Comparison of ENCODE assay signal across 11 mouse cellular contexts in the genomic region with DNA sequence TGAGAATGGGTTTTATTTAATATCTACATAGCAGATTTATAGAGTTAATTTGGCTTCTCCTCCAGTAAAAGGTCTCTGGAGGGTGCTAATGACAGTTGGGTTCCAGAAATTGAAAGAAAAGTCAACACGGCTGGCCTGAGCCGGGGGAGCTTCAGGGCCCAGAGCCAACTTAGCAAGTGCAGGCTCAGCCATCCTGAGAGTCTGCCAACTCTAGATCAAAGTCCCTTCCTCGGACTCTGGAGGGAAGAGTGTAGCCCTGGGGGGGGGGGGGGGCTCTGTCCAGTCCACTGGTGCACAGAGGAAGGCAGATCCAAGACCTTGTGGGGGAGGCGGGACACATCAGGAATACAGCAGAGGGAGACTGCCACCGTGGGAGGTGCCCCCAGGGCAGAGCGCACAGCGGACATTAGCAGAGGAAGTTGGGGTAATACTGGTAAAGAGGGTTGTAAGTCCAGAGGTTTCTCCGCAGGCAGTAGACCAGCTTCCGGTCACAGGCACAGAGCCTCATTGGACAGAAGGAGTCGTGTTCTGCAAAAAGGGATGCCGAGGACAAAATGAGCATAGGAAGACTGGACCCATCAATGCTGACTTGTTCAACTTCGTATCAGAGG. TPM values are rescaled to one million over a fixed set of nuclear protein-coding genes. Genes with fewer than 3 reads are reported as not detected.
DNase-seq lines count a peak whose midpoint lies in the region; ATAC-seq lines count a peak whose summit lies in the region.
"Had no signal": no experiment of that assay in that cellular context is flagged by ENCODE, and none has a peak within 500 bp of the region (broad histone marks: within the 10 kb centered on the region; RNA-seq: fewer than 3 reads in every experiment).

No protein-coding gene starts in this region.

- H3K9ac ChIP-seq in hindbrain, embryonic 15.5 days: no peak overlapping the region
- H3K9ac ChIP-seq in hindbrain, embryonic 12.5 days: no peak overlapping the region
- no peak overlapping the region for H3K9ac ChIP-seq in forebrain, embryonic 13.5 days
- H3K9ac ChIP-seq: forebrain, embryonic 15.5 days had no signal

- no peaks in the 10 kb centered on the region for H3K27me3 ChIP-seq in hindbrain, embryonic 15.5 days
- no peaks in the 10 kb centered on the region for H3K27me3 ChIP-seq in hindbrain, embryonic 12.5 days
- no peaks in the 10 kb centered on the region for H3K27me3 ChIP-seq in forebrain, embryonic 13.5 days
- H3K27me3 ChIP-seq: forebrain, embryonic 15.5 days had no signal

- WGBS in hindbrain, embryonic 15.5 days: 57% methylated on average over 12 of the region's 12 CpGs
- WGBS in hindbrain, embryonic 12.5 days: 71% methylated on average over 12 of the region's 12 CpGs
- WGBS in forebrain, embryonic 13.5 days: 86% methylated on average over 12 of the region's 12 CpGs

- no peaks in the 10 kb centered on the region for H3K36me3 ChIP-seq in hindbrain, embryonic 15.5 days
- H3K36me3 ChIP-seq in hindbrain, embryonic 12.5 days: no peaks in the 10 kb centered on the region
- no peaks in the 10 kb centered on the region for H3K36me3 ChIP-seq in forebrain, embryonic 13.5 days (ENCODE audit: poor library complexity, severe bottlenecking)
- H3K36me3 ChIP-seq: forebrain, embryonic 15.5 days had no signal

- DNase-seq in adrenal gland, postnatal 36 days: peak; percentile 34 to 51
- no peak for DNase-seq in adrenal gland, adult 18-20 months (ENCODE audit: low spot score in 2 of 2)
- DNase-seq in brain, adult 2 months (ENCODE audit: low read depth, low spot score): peak; percentile 33
- peak; percentile 85 for DNase-seq in kidney, postnatal 10 days
- DNase-seq in layer of hippocampus, postnatal 14 days (ENCODE audit: low spot score in 2 of 2): no peak

- H3K4me3 ChIP-seq in hindbrain, embryonic 15.5 days: no peak overlapping the region
- H3K4me3 ChIP-seq in hindbrain, embryonic 12.5 days: no peak overlapping the region
- H3K4me3 ChIP-seq in forebrain, embryonic 13.5 days: no peak overlapping the region
- H3K4me3 ChIP-seq: forebrain, embryonic 15.5 days had no signal

- peak; percentile 51; the same call in 1 of the 2 replicates for ATAC-seq in hindbrain, embryonic 15.5 days (ENCODE audit: low FRiP score, low read depth)
- no peak for ATAC-seq in hindbrain, embryonic 12.5 days (ENCODE audit: low FRiP score)
- no peak for ATAC-seq in forebrain, embryonic 13.5 days
- ATAC-seq: forebrain, embryonic 15.5 days had no signal

- H3K4me2 ChIP-seq in hindbrain, embryonic 15.5 days: 0 out of 2 replicates have a peak overlapping the region, but pooled peaks have one; percentile 3
- no peak overlapping the region for H3K4me2 ChIP-seq in hindbrain, embryonic 12.5 days (replicated peaks)
- H3K4me2 ChIP-seq in forebrain, embryonic 13.5 days: no peak overlapping the region
- H3K4me2 ChIP-seq: forebrain, embryonic 15.5 days had no signal

- H3K9me3 ChIP-seq in hindbrain, embryonic 15.5 days: no peaks in the 10 kb centered on the region
- no peaks in the 10 kb centered on the region for H3K9me3 ChIP-seq in hindbrain, embryonic 12.5 days (replicated peaks)
- no peaks in the 10 kb centered on the region for H3K9me3 ChIP-seq in forebrain, embryonic 13.5 days (replicated peaks)
- H3K9me3 ChIP-seq: forebrain, embryonic 15.5 days had no signal

- H3K27ac ChIP-seq in hindbrain, embryonic 15.5 days (replicated peaks): no peak overlapping the region
- H3K27ac ChIP-seq in hindbrain, embryonic 12.5 days: no peak overlapping the region
- H3K27ac ChIP-seq in forebrain, embryonic 13.5 days: no peak overlapping the region
- H3K27ac ChIP-seq: forebrain, embryonic 15.5 days had no signal

- peaks cover 15% of the 10 kb centered on the region for H3K4me1 ChIP-seq in hindbrain, embryonic 15.5 days (replicated peaks)
- H3K4me1 ChIP-seq in hindbrain, embryonic 12.5 days: peaks cover 4% of the 10 kb centered on the region
- peaks cover 4% of the 10 kb centered on the region for H3K4me1 ChIP-seq in forebrain, embryonic 13.5 days

RNA-seq across cellular contexts. Expression of a gene that starts 24.7 kb away (rescaled TPM):
- 1 to 10 TPM; 2.1 to 2.5 TPM for total RNA-seq in adrenal gland, postnatal 36 days (2021)
- total RNA-seq in adrenal gland, adult 18-20 months (2021): 1 to 10 TPM; 1.3 to 2.5 TPM
- 0.64 and 0.93 TPM in 2 replicates for polyA plus RNA-seq in hindbrain, embryonic 15.5 days (2015; fragmentation: Nextera tagmentation; extraction: Ambion mirVana)
- polyA plus RNA-seq in hindbrain, embryonic 12.5 days (2016; fragmentation: Nextera tagmentation; extraction: Ambion mirVana): 0.61 and 0.91 TPM in 2 replicates
- total RNA-seq in layer of hippocampus, postnatal 14 days (2021): under 1 TPM in 1 of 2 experiments, not detected in 1; 0.29 TPM
- polyA plus RNA-seq in forebrain, embryonic 13.5 days (2015; fragmentation: Nextera tagmentation; extraction: Ambion mirVana): 0.08 TPM in 1 of 2 replicates, not detected in the other
- total RNA-seq: common myeloid progenitor, adult 5-6 weeks had no signal
- polyA plus RNA-seq: forebrain, embryonic 15.5 days had no signal

RNA-seq across cellular contexts. Expression of a gene that starts 42.8 kb away (rescaled TPM):
- 10 to 100 TPM; 19.8 to 31.3 TPM for total RNA-seq in adrenal gland, postnatal 36 days (2021)
- total RNA-seq in adrenal gland, adult 18-20 months (2021): 10 to 100 TPM; 27.9 to 38.5 TPM
- polyA plus RNA-seq in hindbrain, embryonic 15.5 days (2015; fragmentation: Nextera tagmentation; extraction: Ambion mirVana): 0.09 TPM in 1 of 2 replicates, not detected in the other
- polyA plus RNA-seq in hindbrain, embryonic 12.5 days (2016; fragmentation: Nextera tagmentation; extraction: Ambion mirVana): 0.14 TPM in 1 of 2 replicates, not detected in the other
- total RNA-seq in layer of hippocampus, postnatal 14 days (2021): under 1 TPM; 0.16 to 0.60 TPM
- not detected in 2 replicates for polyA plus RNA-seq in forebrain, embryonic 13.5 days (2015; fragmentation: Nextera tagmentation; extraction: Ambion mirVana)
- total RNA-seq: common myeloid progenitor, adult 5-6 weeks; left cerebral cortex, adult 8-10 months had no signal
- polyA plus RNA-seq: forebrain, embryonic 15.5 days had no signal

Comparison
In these comparisons a context has a peak if more than half of its experiments do, and no peak if none do; other contexts are left out.
1. DNase-seq: peak in adrenal gland, postnatal 36 days (2 of 2), brain, adult 2 months (single experiment) and kidney, postnatal 10 days (single experiment); none in adrenal gland, adult 18-20 months (0 of 2) and layer of hippocampus, postnatal 14 days (0 of 2).
2. RNA of a gene that starts 42.8 kb away (total RNA-seq): 27.9 to 38.5 TPM in adrenal gland, adult 18-20 months and 19.8 to 31.3 TPM in adrenal gland, postnatal 36 days; 0.16 to 0.60 TPM in layer of hippocampus, postnatal 14 days; every median in the first group is over 10 times any median in the second.